Mouse (Mus musculus) skeletal muscle tissue, adult 2 months (tissue): ENCODE results near the gene Gpc6.

ENCODE experiments used
- DNase-seq: peaks from one replicate; pipeline ENCODE4 v3.0.0-alpha.2; 2012; ENCODE audit warnings: low read depth, low spot score

Gene Gpc6

GRCm38 (mm10) chr14:117849591-117850505 lies 924.7 kb downstream of the Gpc6 start:
- no peak for DNase-seq

- DNase-seq = no peak
These were observed 927.2 kb downstream of the Gpc6 start for GRCm38 (mm10) chr14:117852266-117852665.

- DNase-seq = no peak
These were observed 927.7 kb downstream of the Gpc6 start for GRCm38 (mm10) chr14:117852842-117853241.

- DNase-seq = no peak
These were observed 929.4 kb downstream of the Gpc6 start for GRCm38 (mm10) chr14:117854498-117854897.

- DNase-seq = no peak
These were observed 946.2 kb downstream of the Gpc6 start for GRCm38 (mm10) chr14:117871268-117871667.

GRCm38 (mm10) chr14:117879313-117879712 lies 954.2 kb downstream of the Gpc6 start:
- DNase-seq = no peak

- DNase-seq = no peak
These were observed 956.0 kb downstream of the Gpc6 start for GRCm38 (mm10) chr14:117881112-117881511.

GRCm38 (mm10) chr14:117882222-117882621 lies 957.1 kb downstream of the Gpc6 start:
- no peak for DNase-seq

- DNase-seq = no peak
These were observed 964.5 kb downstream of the Gpc6 start for GRCm38 (mm10) chr14:117889653-117890052.

- DNase-seq = no peak
These were observed 966.3 kb downstream of the Gpc6 start for GRCm38 (mm10) chr14:117891426-117891825.

- DNase-seq = no peak
These were observed 966.9 kb downstream of the Gpc6 start for GRCm38 (mm10) chr14:117892026-117892425.

GRCm38 (mm10) chr14:117894869-117895538 lies 969.9 kb downstream of the Gpc6 start:
- no peak for DNase-seq

GRCm38 (mm10) chr14:117895539-117895912 lies 970.4 kb downstream of the Gpc6 start:
- no peak for DNase-seq

GRCm38 (mm10) chr14:117904300-117904699 lies 979.2 kb downstream of the Gpc6 start:
- DNase-seq = peak; percentile 48

GRCm38 (mm10) chr14:117905701-117906100 lies 980.6 kb downstream of the Gpc6 start:
- no peak for DNase-seq

GRCm38 (mm10) chr14:117906361-117906760 lies 981.2 kb downstream of the Gpc6 start:
- DNase-seq = no peak

GRCm38 (mm10) chr14:117908231-117908920 lies 983.3 kb downstream of the Gpc6 start:
- peak; percentile 56 for DNase-seq

- DNase-seq = peak; percentile 58
These were observed 983.9 kb downstream of the Gpc6 start for GRCm38 (mm10) chr14:117909046-117909445.

- no peak for DNase-seq
These were observed 985.2 kb downstream of the Gpc6 start for GRCm38 (mm10) chr14:117910323-117910722.

- no peak for DNase-seq
These were observed 987.6 kb downstream of the Gpc6 start for GRCm38 (mm10) chr14:117912624-117913270.

GRCm38 (mm10) chr14:117916577-117916976 lies 991.5 kb downstream of the Gpc6 start:
- no peak for DNase-seq

GRCm38 (mm10) chr14:117918724-117919123 lies 993.6 kb downstream of the Gpc6 start:
- DNase-seq = no peak
